Mouse (Mus musculus) hindbrain, embryonic 16.5 days (tissue): ENCODE measurements around the gene Junb. TPM values are rescaled to one million over a fixed set of nuclear protein-coding genes. Genes with fewer than 3 reads are reported as not detected.

Experiments
- ATAC-seq: fragments of 200-750 bp; cut with Nextera tagmentation; 2 replicates; pipeline ENCODE4 v1.8.0; 2017; ENCODE audit warnings: moderate TSS enrichment, moderate library complexity
- H3K27ac ChIP-seq: fragments of 300-500 bp; sonication (generic); 2 replicates; pipeline ENCODE4 v1.5.1; 2014; ENCODE audit warnings: low read depth, mild to moderate bottlenecking, control low read depth, low read length, moderate library complexity
- H3K27me3 ChIP-seq: fragments of 300-500 bp; sonication (generic); replicated peaks from 2 replicates; pipeline ENCODE4 v1.6.1; 2014; ENCODE audit warnings: low read length; ENCODE audit not compliant: control insufficient read depth, insufficient read depth
- H3K36me3 ChIP-seq: fragments of 300-500 bp; sonication (generic); 2 replicates; pipeline ENCODE4 v1.6.1; 2014; ENCODE audit warnings: mild to moderate bottlenecking, low read length, moderate library complexity, mixed read lengths; ENCODE audit not compliant: control insufficient read depth, insufficient read depth
- H3K4me1 ChIP-seq: fragments of 300-500 bp; sonication (generic); 2 replicates; pipeline ENCODE4 v1.6.1; 2014; ENCODE audit warnings: low read depth, low read length; ENCODE audit not compliant: control insufficient read depth, insufficient read depth
- H3K4me2 ChIP-seq: fragments of 300-500 bp; sonication (generic); 2 replicates; pipeline ENCODE4 v1.6.1; 2014; ENCODE audit warnings: mild to moderate bottlenecking, low read length, control low read depth, moderate library complexity
- H3K4me3 ChIP-seq: fragments of 300-500 bp; sonication (generic); 2 replicates; pipeline ENCODE4 v1.5.1; 2014; ENCODE audit warnings: mild to moderate bottlenecking, low read length, control low read depth, moderate library complexity
- H3K9ac ChIP-seq: fragments of 300-500 bp; sonication (generic); 2 replicates; pipeline ENCODE4 v1.6.1; 2014; ENCODE audit warnings: low read depth, mild to moderate bottlenecking, control low read depth, low read length, moderate library complexity
- H3K9me3 ChIP-seq: fragments of 300-500 bp; sonication (generic); 2 replicates; pipeline ENCODE4 v1.6.1; 2014; ENCODE audit warnings: mild to moderate bottlenecking, low read length, moderate library complexity; ENCODE audit not compliant: control insufficient read depth
- WGBS: fragments of 180-500 bp; shearing (Covaris S2); extraction: QIAGEN DNeasy Blood & Tissue Kit; methylation state at CpG from one replicate; pipeline ENCODE4 v1.1.7; 2014; 5-methylcytosine and 5-hydroxymethylcytosine counted together
- polyA plus RNA-seq: library from polyadenylated mRNA; unstranded; fragments of >200 nt; fragmentation: Nextera tagmentation; extraction: Ambion mirVana; gene quantifications from 2 replicates; pipeline ENCODE4 v1.2.1, GENCODE M21; 2015

Gene Junb
- polyA plus RNA-seq, 1 experiment from 2014 or later = 4.3 TPM

DNA sequence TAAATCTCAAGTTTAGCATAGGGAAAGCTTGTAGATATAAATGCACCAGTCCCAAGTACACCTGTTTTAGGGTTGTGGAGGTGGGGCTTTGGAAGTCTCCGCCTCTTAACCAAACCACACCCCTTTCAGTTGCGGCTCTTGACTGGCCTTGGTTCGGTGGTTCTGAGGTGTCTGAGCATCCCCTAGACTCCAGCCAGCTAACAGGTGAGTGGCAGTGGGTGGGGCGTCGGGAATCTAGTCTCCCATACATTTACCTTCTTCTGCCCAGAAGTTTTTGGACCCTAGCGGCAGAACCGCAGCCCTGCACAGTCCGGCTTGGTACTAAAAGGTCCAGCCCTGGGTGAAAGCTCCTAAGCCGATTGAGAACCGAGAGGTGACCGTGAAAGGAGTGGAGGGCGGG, 28.8 kb downstream of the Junb start:
- Histone ChIP-seq H3K27me3 (peaks cover 19% of the 10 kb centered on the region), H3K4me3 (no peak overlapping the region), H3K4me2 (no peak overlapping the region), H3K4me1 (peaks cover 8% of the 10 kb centered on the region), H3K9ac (no peak overlapping the region), H3K9me3 (no peaks in the 10 kb centered on the region; the same call in 1 of the 2 replicates), H3K27ac (no peak overlapping the region), H3K36me3 (no peaks in the 10 kb centered on the region)
- ATAC-seq = no peak
- 20% methylated on average over 12 of the region's 12 CpGs for WGBS

- peak overlapping the region; percentile 84 for H3K4me2 ChIP-seq
- no peaks in the 10 kb centered on the region for H3K9me3 ChIP-seq
- H3K36me3 ChIP-seq = no peaks in the 10 kb centered on the region
- no peak overlapping the region for H3K27ac ChIP-seq
- H3K9ac ChIP-seq = no peak overlapping the region
- no peak for ATAC-seq
- WGBS = 15% methylated on average over 9 of the region's 9 CpGs
- peaks cover 16% of the 10 kb centered on the region for H3K27me3 ChIP-seq
- peaks cover 17% of the 10 kb centered on the region for H3K4me1 ChIP-seq
- no peak overlapping the region; the same call in 1 of the 2 replicates for H3K4me3 ChIP-seq
These were observed 31.3 kb downstream of the Junb start for GRCm38 (mm10) chr8:84947241-84947545.

GRCm38 (mm10) chr8:84946528-84947240, 31.8 kb downstream of the Junb start, which contains the start of gene Rtbdn:
Gene Rtbdn, plus strand, starts transcription at chr8:84946991.
- peak within 1 kb of the TSS; percentile 88 for H3K9ac ChIP-seq
- peak within 1 kb of the TSS; percentile 89 for H3K27ac ChIP-seq
- H3K9me3 ChIP-seq = no peaks in the 10 kb centered on the region
- H3K4me2 ChIP-seq = peak within 1 kb of the TSS; percentile 84
- WGBS = 6% methylated on average over 17 of the region's 17 CpGs
- H3K27me3 ChIP-seq = peaks cover 14% of the 10 kb centered on the region
- peak within 1 kb of the TSS; percentile 77 for H3K4me3 ChIP-seq
- no peaks in the 10 kb centered on the region for H3K36me3 ChIP-seq
- peak; percentile 25 for ATAC-seq
- peaks cover 17% of the 10 kb centered on the region for H3K4me1 ChIP-seq

GRCm38 (mm10) chr8:84945633-84946527, 32.6 kb downstream of the Junb start:
- 0% methylated on average over 30 of the region's 67 CpGs for WGBS
- Histone ChIP-seq H3K27me3 (peaks cover 14% of the 10 kb centered on the region), H3K4me1 (peaks cover 17% of the 10 kb centered on the region), H3K9ac (peak overlapping the region; percentile 88), H3K9me3 (no peaks in the 10 kb centered on the region), H3K36me3 (no peaks in the 10 kb centered on the region), H3K4me2 (peak overlapping the region; percentile 84), H3K4me3 (peak overlapping the region; percentile 77), H3K27ac (peak overlapping the region; percentile 89)
- ATAC-seq = peak; percentile 62

DNA sequence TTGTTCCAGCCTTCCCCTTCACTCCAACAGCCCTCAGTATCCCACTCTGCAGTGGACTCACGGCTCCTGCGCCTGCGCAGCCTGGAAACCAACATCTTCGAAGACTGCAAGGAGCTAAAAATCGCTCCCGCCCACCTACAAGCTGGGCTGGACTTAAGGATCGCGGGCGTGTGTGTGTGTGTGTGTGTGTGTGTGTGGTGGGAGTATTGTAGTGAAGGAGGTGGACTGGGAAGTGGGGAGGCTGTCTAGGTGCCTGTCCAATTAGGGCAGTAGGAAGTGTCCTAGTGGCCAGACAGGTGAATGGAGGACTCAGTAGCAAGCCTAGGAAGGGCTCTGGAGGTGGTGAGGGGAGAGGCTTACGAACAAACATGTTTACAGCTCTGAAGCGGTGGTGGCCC, 33.3 kb downstream of the Junb start:
- Histone ChIP-seq H3K27me3 (peaks cover 9% of the 10 kb centered on the region), H3K9me3 (no peaks in the 10 kb centered on the region), H3K36me3 (no peaks in the 10 kb centered on the region), H3K9ac (peak overlapping the region; percentile 88), H3K4me3 (peak overlapping the region; percentile 77), H3K4me1 (peaks cover 17% of the 10 kb centered on the region), H3K27ac (peak overlapping the region; percentile 89), H3K4me2 (peak overlapping the region; percentile 84)
- peak; percentile 67 for ATAC-seq
- WGBS = 2% methylated on average over 11 of the region's 11 CpGs

DNA sequence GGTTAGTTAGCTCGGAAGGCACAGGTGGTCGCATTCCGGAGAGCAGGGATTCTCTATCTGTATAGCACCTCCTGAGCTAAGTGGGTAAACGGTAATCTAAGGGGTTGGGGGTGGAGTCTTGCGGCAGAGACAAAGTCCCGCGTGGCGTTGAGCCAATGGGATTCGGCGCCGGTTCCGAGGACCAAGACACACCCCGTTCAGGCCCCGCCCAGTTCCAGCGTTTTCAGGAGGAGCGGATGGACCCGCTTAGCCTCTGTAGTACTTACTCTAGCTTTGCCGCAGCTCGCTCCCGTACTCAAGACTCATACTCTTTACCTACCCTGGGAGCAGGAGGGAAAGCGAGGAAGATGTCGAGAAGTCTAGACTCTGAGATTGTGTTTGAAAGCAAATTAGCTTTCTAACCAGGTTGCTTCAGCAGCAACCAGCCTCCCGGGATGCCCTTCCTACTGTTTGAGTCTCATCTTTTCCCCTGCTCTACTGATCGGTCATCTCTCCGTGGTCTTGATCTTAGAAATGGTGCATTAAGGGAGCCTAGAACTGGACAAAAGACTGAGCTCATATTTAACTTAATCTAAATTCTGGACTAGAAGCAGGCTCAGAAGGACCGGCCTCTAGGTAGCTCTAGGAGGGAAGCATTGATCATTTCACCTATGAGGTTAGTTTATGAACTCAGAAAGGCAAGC, 33.9 kb downstream of the Junb start:
- 0 out of 2 replicates have a peak overlapping the region, but pooled peaks have one; percentile 2 for H3K27ac ChIP-seq
- H3K9ac ChIP-seq = peak overlapping the region; percentile 88
- WGBS = 2% methylated on average over 26 of the region's 26 CpGs
- H3K4me2 ChIP-seq = peak overlapping the region; percentile 84
- peaks cover 17% of the 10 kb centered on the region for H3K4me1 ChIP-seq
- no peaks in the 10 kb centered on the region for H3K9me3 ChIP-seq
- no peaks in the 10 kb centered on the region for H3K36me3 ChIP-seq
- ATAC-seq = peak; percentile 41
- peak overlapping the region; percentile 77 for H3K4me3 ChIP-seq
- H3K27me3 ChIP-seq = peaks cover 4% of the 10 kb centered on the region

- 0 out of 2 replicates have a peak, but pooled peaks cover 3% of the 10 kb centered on the region for H3K27me3 ChIP-seq
- H3K4me1 ChIP-seq = peaks cover 17% of the 10 kb centered on the region
- no peaks in the 10 kb centered on the region for H3K9me3 ChIP-seq
- peak overlapping the region; percentile 84 for H3K4me2 ChIP-seq
- ATAC-seq = no peak
- no peak overlapping the region for H3K9ac ChIP-seq
- H3K4me3 ChIP-seq = peak overlapping the region; percentile 77; the same call in 1 of the 2 replicates
- no peaks in the 10 kb centered on the region for H3K36me3 ChIP-seq
- WGBS = 21% methylated on average over 4 of the region's 4 CpGs
- H3K27ac ChIP-seq = no peak overlapping the region
These were observed 34.8 kb downstream of the Junb start for GRCm38 (mm10) chr8:84943699-84944098.

DNA sequence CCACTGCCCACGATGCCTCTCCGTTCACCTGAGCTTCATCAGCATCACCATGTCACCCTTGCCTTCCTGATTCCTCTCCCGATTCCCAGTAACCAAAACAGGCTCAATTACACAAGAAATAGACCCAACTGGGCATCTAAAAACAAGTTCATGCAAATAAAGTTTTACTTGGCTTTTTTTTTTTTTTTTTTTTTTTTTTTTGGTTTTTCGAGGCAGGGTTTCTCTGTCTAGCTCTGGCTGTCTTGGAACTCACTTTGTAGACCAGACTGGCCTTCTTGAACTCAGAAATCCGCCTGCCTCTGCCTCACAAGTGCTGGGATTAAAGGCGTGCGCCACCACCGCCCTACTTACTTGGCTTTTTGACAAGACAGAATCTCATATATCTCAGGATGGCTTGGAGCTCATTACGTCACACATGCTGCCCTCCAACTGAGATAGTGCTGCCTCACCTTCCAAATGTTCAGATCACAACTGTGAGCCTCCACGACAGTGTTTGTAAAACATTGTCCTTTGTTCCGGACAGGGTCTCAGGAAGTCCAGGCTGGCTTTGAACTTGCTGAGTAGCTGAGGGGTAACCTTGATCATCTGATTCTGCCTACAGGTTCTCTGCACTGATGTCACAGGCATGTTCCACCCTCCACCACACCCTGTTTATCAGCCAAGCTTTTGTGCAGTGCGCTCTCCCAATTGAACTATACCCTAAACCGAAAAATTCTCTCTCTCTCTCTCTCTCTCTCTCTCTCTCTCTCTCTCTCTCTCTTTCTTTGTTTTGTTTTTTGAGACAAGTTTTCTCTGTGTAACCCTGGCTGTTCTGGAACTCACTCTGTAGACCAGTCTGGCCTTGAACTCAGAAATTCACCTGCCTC, 40.7 kb downstream of the Junb start:
- ATAC-seq = no peak; the same call in 1 of the 2 replicates
- no peaks in the 10 kb centered on the region for H3K36me3 ChIP-seq
- H3K27ac ChIP-seq = peak overlapping the region; percentile 95
- peak overlapping the region; percentile 98 for H3K9ac ChIP-seq
- H3K4me1 ChIP-seq = peaks cover 20% of the 10 kb centered on the region
- H3K27me3 ChIP-seq = no peaks in the 10 kb centered on the region
- peak overlapping the region; percentile 78 for H3K4me2 ChIP-seq
- 64% methylated on average over 13 of the region's 13 CpGs for WGBS
- H3K4me3 ChIP-seq = peak overlapping the region; percentile 82
- H3K9me3 ChIP-seq = no peaks in the 10 kb centered on the region
